Mouse (Mus musculus): ENCODE measurements around the gene Rrbp1. TPM values are rescaled to one million over a fixed set of nuclear protein-coding genes. Genes with fewer than 3 reads are reported as not detected.

Gene Rrbp1
- total RNA-seq, 2 experiments from 2014 or later: 33.0 to 55.3 TPM

DNA sequence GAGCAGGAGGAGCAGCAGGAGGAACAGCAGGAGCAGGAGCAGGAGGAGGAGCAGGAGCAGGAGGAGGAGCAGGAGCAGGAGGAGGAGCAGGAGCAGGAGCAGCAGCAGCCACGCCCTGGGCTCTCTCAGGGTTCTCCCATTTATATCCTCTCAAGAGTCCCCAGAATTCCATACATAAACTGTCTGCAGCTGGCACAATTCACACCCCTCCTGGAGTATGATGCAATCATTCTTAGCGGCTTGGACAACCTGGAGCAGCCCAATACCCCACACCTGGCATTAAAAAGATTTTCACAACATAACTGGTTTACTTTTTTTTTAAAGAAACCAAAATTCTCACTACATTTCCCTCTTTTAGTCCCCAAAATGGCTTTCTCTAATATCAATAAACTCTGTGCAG, 8.9 kb upstream of the Rrbp1 start:
- no peak for TF ChIP-seq CTCF (IDR thresholded peaks at IDR 0.05)
- no peak for DNase-seq
- intact Hi-C loops (cut with DNase I): loop anchor here (10.0 kb wide), 1 partner anchor 435 kb away; no protein-coding TSS in a partner anchor
- Histone ChIP-seq H3K27ac (no peak overlapping the region), H3K4me3 (no peak overlapping the region)

DNA sequence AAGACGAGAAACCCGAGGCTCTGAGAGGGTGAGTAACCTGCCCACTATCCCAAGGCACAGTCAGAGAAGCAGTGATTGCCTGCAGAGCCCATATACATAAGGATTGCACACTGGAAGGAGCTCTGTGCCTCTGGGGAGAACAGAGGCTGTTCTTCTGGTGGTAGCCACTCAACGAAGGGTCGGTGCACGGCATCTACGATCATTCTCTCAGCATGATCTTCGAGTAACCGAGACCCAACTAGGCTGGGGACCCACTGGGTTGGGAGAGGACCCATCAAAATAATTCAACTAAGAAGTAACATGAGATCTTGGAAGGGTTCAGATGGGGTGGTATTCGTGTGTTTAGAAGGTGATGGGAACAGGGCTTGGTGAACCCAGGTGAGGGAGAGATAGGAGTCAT, 4.8 kb upstream of the Rrbp1 start:
- Histone ChIP-seq H3K4me3 (no peak overlapping the region), H3K27ac (no peak overlapping the region)
- no peak for DNase-seq
- intact Hi-C loops (cut with DNase I): loop anchor here (10.0 kb wide), 1 partner anchor 439 kb away; no protein-coding TSS in a partner anchor
- TF ChIP-seq CTCF (IDR thresholded peaks at IDR 0.05): no peak

DNA sequence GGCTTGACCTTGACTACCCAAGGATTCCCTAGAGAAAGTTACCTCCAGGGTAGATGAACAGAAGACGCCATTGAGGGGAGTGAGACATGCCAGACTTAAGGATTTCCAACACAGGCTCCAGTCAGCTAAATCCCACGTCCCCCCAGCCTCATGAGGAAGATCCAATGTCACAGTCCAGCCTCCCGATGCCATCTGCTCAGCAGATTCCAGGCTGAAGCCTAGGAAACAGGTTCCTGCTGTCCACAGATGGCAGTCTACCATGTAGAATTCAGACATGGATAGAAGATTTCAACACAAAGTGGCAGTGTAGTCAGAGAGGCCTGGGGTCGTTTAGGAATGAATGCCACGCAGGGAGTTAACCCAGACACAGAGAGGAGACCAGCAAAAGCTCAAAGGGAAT, 3.4 kb upstream of the Rrbp1 start:
- no peak overlapping the region for H3K27ac ChIP-seq
- H3K4me3 ChIP-seq: no peak overlapping the region
- intact Hi-C loops (cut with DNase I): loop anchor here (10.0 kb wide), 1 partner anchor 440 kb away; no protein-coding TSS in a partner anchor
- no peak for DNase-seq
- no peak for TF ChIP-seq CTCF (IDR thresholded peaks at IDR 0.05)

DNA sequence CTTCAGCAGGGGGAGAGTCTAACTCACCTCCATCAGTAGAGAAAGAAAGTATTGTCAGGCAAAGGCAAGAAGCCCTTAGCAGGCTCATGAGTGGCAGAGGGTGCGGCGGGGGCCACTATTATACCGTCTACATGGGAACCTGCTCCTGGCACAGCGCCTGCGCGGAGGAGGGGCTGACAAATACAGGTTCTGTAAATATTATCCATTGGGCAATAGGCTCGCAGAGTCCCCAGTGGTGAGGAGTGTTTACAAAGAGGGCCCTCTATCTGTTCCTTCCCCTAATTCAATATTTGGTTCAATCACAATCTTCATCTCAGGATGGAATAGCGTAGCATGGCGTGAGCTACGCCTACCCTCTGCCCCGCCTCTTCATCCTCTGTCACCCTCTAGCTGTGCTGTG, 3.0 kb upstream of the Rrbp1 start:
- no peak for DNase-seq
- intact Hi-C loops (cut with DNase I): loop anchor here (10.0 kb wide), 1 partner anchor 441 kb away; no protein-coding TSS in a partner anchor
- no peak overlapping the region for H3K27ac ChIP-seq
- H3K4me3 ChIP-seq: no peak overlapping the region
- no peak for TF ChIP-seq CTCF (IDR thresholded peaks at IDR 0.05)

DNA sequence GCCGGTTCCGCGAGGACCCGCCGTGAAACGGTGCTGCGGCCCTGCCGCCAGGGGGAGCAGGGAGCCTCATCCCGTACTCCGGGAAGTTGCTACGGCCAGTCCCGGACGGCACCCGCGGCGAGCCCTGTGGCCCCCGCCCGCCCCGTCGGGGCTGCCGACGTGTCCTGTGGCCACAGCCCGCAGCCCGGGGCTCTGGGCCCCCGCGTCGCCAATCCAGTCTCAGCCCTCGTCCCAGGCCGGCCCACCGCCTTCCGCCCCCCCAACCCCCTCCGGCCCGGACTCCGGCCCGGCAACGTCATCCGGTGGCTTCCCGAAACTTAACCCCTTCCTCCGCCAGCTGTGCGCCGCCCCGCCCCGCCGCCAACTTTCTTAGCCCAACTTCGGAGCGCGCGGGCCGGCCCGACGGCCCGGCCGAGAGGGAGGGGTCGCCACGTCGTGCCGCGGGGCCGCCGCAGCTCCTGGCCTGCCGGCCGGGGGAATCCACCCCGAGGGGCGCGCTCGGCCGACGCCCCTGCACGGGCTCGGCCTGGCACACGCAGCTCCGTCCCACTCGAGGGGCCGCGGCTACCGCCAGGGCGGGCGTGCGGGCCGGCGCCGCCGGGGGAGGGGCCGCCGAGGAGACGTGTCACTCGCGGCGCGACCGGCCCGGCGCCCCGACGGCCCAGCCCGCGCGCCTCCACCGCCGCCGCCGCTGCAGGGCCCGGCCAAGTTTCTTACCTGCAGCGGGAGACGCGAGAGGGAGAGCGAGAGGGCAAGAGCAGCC, 600 bp downstream of the Rrbp1 start:
- intact Hi-C loops (cut with DNase I): loop anchor here (2.0 to 10.0 kb wide), 2 partner anchors 206 to 444 kb away; no protein-coding TSS in a partner anchor
- Histone ChIP-seq H3K4me3 (peak overlapping the region; percentile 98), H3K27ac (peak overlapping the region; percentile 98)
- peak; percentile 87 for TF ChIP-seq CTCF (IDR thresholded peaks at IDR 0.05)
- peak; percentile 91 for DNase-seq

DNA sequence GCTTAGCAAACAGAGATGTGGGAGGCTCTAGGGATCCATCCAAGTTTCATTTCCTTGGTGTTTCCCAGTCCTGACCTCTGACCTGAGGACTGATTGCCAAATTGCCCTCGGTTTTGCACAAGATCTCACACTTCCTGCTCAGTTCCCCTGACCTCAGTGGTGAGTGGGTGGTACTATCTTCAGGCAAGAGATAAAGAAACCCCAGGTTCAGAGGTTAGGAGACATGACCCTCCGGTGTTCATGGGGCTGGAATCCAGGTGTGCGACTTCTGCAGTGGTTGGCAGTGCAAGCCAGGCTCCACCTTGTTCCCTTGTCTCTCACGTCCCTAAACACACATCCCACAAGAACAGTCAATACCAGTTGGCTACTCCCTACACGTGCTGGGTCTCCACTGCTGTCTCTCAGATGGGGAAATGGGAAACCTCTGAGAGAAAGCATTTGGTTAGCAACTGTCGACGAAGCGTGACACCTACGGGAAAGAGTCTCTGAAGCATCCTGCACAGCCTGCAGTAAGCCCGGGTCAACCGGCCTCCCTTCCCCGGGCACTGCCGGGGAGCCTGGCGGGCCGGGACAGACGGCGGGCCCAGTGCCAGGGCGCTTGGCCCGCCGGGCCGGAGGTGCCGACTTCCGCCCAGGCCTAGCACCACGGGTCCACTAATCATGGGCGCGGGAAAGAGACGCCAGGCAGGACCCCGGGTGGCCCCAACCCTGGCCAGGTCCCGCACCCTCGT, 1.3 kb downstream of the Rrbp1 start:
- intact Hi-C loops (cut with DNase I): loop anchor here (2.0 to 10.0 kb wide), 4 partner anchors 92 to 445 kb away; partner anchors contain the start of genes Dstn, Kat14 and Pet117
- no peak for TF ChIP-seq CTCF (IDR thresholded peaks at IDR 0.05)

DNA sequence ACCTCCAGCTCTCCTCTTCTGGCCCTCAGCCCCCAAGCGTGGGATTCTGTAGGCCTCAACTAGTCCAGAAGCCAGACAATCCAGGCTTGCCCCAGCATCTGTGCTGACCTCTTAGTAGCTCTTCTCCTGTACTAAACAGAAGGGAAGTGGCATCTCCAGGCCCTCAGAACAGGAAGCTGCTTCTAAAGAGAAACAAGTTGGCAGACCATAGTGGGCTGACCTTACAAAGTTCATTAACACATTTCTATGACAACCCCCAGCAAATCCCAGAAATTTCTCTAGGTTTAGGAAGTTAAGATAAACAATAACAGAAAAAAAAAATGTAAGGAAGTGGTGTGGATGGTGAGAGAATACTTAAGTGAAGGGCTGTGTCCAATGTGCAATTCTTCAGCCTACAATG, 2.0 kb downstream of the Rrbp1 start:
- H3K4me3 ChIP-seq: peak overlapping the region; percentile 98
- no peak for DNase-seq
- no peak for TF ChIP-seq CTCF (IDR thresholded peaks at IDR 0.05)
- intact Hi-C loops (cut with DNase I): loop anchor here (5.0 kb wide), 2 partner anchors 92 to 358 kb away; partner anchors contain the start of genes Dstn, Kat14 and Pet117
- peak overlapping the region; percentile 98 for H3K27ac ChIP-seq

More for the DNA sequence above, 1.3 kb downstream of the Rrbp1 start:
- Histone ChIP-seq H3K27ac (peak overlapping the region; percentile 98), H3K4me3 (peak overlapping the region; percentile 98)
- peak; percentile 54 for DNase-seq

DNA sequence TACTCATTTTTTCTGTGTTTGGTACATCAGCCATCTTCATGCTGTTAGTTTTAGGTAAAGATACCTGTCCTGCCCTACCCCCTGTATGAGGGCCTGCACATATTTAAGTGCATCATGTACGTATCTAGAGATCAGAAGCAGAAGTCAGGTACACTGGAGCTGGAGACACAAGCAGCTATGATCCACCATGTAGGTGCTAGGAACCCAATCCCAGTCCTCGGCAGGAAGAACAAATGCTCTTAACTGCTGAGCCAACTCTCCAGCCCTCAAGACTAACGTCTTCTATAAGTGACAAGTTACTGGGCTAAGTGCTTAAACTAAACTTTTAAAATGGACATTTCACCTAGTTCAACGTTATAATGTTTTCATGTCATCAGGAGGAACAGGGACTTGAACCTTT, 3.9 kb downstream of the Rrbp1 start:
- intact Hi-C loops (cut with DNase I): loop anchor here (5.0 kb wide), 2 partner anchors 90 to 360 kb away; partner anchors contain the start of genes Dstn, Kat14 and Pet117
- TF ChIP-seq CTCF (IDR thresholded peaks at IDR 0.05): no peak

DNA sequence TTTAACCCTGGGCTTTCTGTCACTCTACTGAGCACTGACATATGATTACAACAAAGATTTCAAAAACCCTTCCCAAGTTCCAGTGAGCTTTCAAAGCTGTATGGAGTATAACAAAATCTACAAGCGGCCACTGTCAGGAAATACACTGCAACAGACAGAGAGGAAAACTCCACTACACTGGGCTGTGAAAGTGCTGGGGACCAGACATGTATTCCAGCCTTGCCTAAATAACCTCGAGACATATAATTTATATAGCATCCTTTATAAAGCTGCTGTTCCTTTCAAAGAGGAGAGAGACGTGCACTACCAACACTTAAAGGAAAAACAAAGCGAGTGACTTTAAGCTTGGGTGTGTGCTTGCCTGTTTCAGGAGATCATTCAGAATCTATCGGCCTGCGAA, 4.4 kb downstream of the Rrbp1 start:
- no peak for DNase-seq
- Histone ChIP-seq H3K27ac (no peak overlapping the region), H3K4me3 (no peak overlapping the region)
- intact Hi-C loops (cut with DNase I): loop anchor here (5.0 kb wide), 2 partner anchors 89 to 361 kb away; partner anchors contain the start of genes Dstn, Kat14 and Pet117
- TF ChIP-seq CTCF (IDR thresholded peaks at IDR 0.05): no peak

More for the DNA sequence above, 3.9 kb downstream of the Rrbp1 start:
- Histone ChIP-seq H3K4me3 (no peak overlapping the region), H3K27ac (no peak overlapping the region)
- no peak for DNase-seq

DNA sequence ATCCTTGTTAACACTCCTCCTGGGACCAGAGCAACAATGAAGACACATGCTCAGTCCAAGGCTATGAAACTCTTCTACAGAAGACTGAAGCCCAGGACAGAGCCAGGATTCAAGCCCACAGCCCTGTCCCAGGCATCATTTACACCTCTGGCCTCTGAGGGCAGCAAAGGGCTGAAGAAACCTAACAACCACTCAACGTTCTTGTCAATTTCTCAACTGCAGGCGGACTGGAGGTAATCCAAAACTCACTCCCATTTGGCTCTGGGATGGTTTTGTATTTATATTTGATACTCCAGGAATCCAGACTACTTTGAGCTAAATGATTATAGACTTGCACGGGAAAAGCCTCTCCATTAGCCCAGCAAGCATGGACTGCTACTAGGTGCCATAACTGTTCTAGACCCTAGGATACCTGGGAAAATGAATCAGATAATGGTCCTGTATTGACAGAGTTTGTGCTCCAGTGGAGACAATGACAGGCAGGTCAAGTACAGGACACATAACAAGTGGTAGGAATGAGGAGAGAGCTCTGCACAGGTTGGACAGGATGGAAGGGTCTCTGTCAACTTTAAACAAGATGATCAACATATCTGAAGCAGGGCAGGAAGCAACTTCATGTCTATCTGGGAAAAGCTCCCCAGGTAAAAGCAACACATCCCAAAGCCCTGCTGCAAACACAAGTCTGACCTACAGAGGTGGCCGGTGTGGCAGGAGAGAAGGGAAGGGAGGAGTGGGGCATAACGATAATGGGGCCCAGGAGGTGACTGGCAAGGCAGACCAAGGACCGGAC, 5.7 kb downstream of the Rrbp1 start:
- peak overlapping the region; percentile 24; the same call in 1 of the 2 replicates for H3K27ac ChIP-seq
- H3K4me3 ChIP-seq: no peak overlapping the region
- intact Hi-C loops (cut with DNase I): loop anchor here (5.0 kb wide), 2 partner anchors 88 to 362 kb away; partner anchors contain the start of genes Dstn, Kat14 and Pet117
- DNase-seq: peak; percentile 39
- peak; percentile 23; the same call in 1 of the 2 replicates for TF ChIP-seq CTCF (IDR thresholded peaks at IDR 0.05)

DNA sequence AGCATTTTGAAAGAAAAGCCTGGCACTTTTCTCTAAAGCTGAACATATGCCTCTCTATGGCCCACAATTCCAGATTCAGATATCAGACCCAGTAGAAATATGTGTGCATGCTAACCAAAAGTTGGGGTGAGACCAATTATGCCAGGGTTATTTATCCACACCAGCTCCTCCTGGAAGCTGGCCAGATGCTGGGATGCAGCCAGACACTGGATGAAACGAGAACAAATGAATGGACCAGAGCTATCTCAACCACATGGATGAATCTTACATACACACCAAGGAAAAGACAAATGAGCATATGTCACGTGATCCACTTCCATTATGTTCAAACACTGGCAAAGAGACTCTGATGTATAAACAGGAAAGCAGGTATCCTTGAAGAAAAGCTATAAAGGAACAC, 7.5 kb downstream of the Rrbp1 start:
- H3K27ac ChIP-seq: no peak overlapping the region
- no peak overlapping the region for H3K4me3 ChIP-seq
- no peak for DNase-seq
- TF ChIP-seq CTCF (IDR thresholded peaks at IDR 0.05): no peak
- intact Hi-C loops (cut with DNase I): loop anchor here (5.0 kb wide), 1 partner anchor 269 kb away; the partner anchor contains the start of genes Mgme1 and Snx5
